Mouse (Mus musculus): Measurements from ENCODE around the gene 4933406M09Rik. TPM values are rescaled to one million over a fixed set of nuclear protein-coding genes. Genes with fewer than 3 reads are reported as not detected.
A peak's percentile ranks its signal among the peaks of the same experiment; 100 is the strongest.

4933406M09Rik gene
- polyA plus RNA-seq, 1 experiment from 2014 or later = not detected

DNA sequence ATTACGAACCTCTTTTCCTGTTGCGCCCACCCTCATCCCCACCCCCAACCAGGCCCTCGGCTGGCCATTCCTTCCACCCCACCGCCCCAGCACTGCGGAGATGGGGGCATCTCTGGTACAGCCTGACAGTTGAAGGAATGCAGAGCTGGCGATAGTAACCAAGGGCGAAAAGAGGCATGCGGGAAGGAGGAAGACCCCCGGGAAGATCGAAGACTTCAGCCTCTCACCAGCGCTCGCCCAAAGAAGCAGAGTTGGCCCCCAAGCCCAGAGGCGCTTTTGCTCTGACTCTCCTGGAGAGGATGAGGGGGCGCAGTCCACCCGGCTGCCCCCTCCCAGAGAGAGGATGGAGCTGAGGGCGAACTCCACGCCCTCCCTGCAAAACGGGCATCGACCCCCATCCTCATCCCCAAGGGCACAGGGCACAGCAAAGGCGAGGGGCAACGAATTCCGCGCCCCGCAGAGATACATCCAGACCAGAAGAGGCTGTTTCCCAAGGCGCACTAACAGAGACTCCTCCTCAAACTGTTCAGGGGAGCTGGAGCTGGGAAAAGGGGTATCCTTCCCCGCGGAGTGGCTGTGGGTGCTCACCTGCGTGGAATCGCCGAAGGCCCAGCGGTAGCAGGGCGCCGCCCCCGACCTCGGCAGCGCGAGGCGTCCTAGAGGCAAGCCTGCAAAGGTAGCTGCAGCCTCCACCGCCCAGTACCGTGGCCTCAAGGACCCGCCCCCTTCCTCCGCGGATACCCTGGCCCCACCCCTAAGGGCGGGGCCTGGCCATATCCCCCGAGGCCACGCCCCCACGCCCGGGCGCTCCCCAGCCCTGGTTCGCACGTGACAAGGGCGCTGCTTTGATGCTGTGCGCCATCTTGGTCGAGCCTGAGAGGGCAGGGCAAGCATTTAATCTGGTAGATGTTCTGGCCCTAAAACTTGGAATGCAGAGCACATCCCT is 41.5 kb upstream of the 4933406M09Rik start:
- under 1% methylated on average over 52 of the region's 54 CpGs for WGBS
- Histone ChIP-seq H3K4me3 (ENCODE audit: low read depth, low read length) (peak overlapping the region; percentile 49), H3K4me1 (ENCODE audit: control insufficient read depth, insufficient read depth, low read length) (no peaks in the 10 kb centered on the region), H3K9ac (replicated peaks; ENCODE audit: low read depth, low read length) (peak overlapping the region; percentile 50), H3K9me3 (ENCODE audit: control insufficient read depth, low read length) (no peaks in the 10 kb centered on the region), H3K36me3 (ENCODE audit: control insufficient read depth, insufficient read depth, low read length) (peaks cover 18% of the 10 kb centered on the region), H3K27me3 (ENCODE audit: control insufficient read depth, insufficient read depth, low read length) (no peaks in the 10 kb centered on the region), H3K27ac (ENCODE audit: low read depth, low read length) (peak overlapping the region; percentile 41; the same call in 1 of the 2 replicates), H3K4me2 (ENCODE audit: low read depth, low read length) (peak overlapping the region; percentile 49)
- ATAC-seq (ENCODE audit: low read depth) = peak; percentile 95

DNA sequence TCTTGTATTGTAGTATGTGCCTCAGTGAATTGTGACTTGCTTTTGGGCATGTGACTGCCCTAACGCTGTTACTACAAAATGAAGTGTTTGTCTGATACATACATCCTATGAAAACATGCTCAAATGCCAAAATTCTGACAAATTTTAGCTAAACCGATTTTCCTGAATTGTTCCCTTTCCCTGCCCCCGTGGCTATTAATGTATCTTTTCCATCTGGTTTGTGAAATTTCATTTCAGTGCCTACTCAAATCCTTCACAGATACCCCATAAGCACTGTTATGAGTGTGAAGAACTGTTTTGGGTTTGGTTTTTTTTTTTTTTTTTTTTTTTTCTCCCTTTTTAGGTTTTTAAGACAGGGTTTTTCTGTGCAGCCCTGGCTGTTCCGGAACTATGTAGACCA is 40.7 kb upstream of the 4933406M09Rik start:
- Histone ChIP-seq H3K4me1 (ENCODE audit: control insufficient read depth, insufficient read depth, low read length) (no peaks in the 10 kb centered on the region), H3K9ac (replicated peaks; ENCODE audit: low read depth, low read length) (no peak overlapping the region), H3K27ac (ENCODE audit: low read depth, low read length) (peak overlapping the region; percentile 41; the same call in 1 of the 2 replicates), H3K27me3 (ENCODE audit: control insufficient read depth, insufficient read depth, low read length) (no peaks in the 10 kb centered on the region), H3K4me3 (ENCODE audit: low read depth, low read length) (peak overlapping the region; percentile 49; the same call in 1 of the 2 replicates), H3K9me3 (ENCODE audit: control insufficient read depth, low read length) (no peaks in the 10 kb centered on the region), H3K4me2 (ENCODE audit: low read depth, low read length) (peak overlapping the region; percentile 49), H3K36me3 (ENCODE audit: control insufficient read depth, insufficient read depth, low read length) (peaks cover 25% of the 10 kb centered on the region)
- WGBS = 76% methylated on average over 4 of the region's 4 CpGs
- ATAC-seq (ENCODE audit: low read depth) = no peak; the same call in 1 of the 2 replicates

DNA sequence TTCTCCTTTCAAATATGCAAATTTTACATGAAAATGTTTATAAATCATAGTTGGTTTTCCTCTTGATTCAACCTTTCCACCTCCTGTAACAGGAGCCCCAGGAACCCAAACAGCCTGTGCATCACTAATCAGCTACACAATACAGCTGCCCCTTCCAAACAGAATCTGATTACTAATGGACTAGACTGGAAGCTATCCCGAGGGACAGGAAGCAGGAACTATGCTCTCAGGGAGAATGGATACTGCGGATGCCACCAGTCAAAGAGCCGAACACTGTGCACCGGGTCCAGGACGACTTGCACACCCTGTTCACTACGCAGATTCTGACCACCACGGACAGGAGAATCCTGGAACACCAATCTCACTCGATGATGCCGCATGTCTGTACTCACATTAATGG is 37.9 kb upstream of the 4933406M09Rik start:
- no peak for ATAC-seq (ENCODE audit: low read depth)
- 82% methylated on average over 9 of the region's 9 CpGs for WGBS

DNA sequence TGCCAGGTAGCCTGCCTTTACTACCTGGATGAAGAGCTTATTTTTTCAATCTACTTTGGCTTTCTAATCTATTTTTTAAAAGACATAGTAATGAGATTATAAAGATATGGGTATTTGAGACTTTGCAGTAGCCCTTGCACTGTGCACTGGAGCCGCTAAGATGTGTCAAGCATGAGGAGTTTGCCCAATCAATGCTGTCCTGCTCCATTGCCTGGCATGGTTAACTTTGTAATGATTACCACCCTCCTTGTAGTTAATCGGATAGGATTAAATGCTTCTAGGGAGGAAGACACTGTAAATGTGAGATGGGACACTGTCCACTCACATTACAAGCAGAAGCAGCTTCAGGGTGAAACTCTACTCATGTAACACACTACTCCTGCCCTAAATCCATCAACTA is 32.4 kb upstream of the 4933406M09Rik start:
- peaks cover 65% of the 10 kb centered on the region for H3K36me3 ChIP-seq (ENCODE audit: control insufficient read depth, insufficient read depth, low read length)

More for the DNA sequence above, 37.9 kb upstream of the 4933406M09Rik start:
- Histone ChIP-seq H3K27ac (ENCODE audit: low read depth, low read length) (no peak overlapping the region), H3K4me1 (ENCODE audit: control insufficient read depth, insufficient read depth, low read length) (no peaks in the 10 kb centered on the region), H3K4me2 (ENCODE audit: low read depth, low read length) (no peak overlapping the region), H3K4me3 (ENCODE audit: low read depth, low read length) (no peak overlapping the region), H3K36me3 (ENCODE audit: control insufficient read depth, insufficient read depth, low read length) (peaks cover 46% of the 10 kb centered on the region), H3K9ac (replicated peaks; ENCODE audit: low read depth, low read length) (no peak overlapping the region), H3K9me3 (ENCODE audit: control insufficient read depth, low read length) (no peaks in the 10 kb centered on the region), H3K27me3 (ENCODE audit: control insufficient read depth, insufficient read depth, low read length) (no peaks in the 10 kb centered on the region)

DNA sequence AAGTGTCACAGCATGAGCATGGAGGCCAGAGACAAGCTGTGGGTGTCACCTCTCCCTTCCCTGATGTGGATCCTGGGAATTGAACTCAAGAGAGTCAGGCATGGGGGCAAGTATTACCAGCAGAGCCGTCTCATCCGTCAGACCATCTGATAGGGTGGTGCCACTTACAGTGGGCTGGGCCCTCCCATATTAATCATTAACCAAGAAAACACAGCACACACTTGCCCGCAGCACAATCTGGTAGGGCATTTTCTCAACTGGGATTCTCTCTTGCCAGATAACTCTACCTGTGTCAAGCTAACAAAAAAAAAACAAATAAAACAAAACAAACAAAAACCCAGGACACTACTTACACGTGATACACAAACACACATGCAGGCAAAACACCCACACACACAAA is 28.3 kb upstream of the 4933406M09Rik start:
- Histone ChIP-seq H3K9me3 (ENCODE audit: control insufficient read depth, low read length) (no peaks in the 10 kb centered on the region), H3K4me1 (ENCODE audit: control insufficient read depth, insufficient read depth, low read length) (peaks cover 7% of the 10 kb centered on the region; the same call in 1 of the 2 replicates)
- no peak for ATAC-seq (ENCODE audit: low read depth)

More for the DNA sequence above, 32.4 kb upstream of the 4933406M09Rik start:
- no peak overlapping the region for H3K4me2 ChIP-seq (ENCODE audit: low read depth, low read length)
- WGBS = 87% methylated on average over 2 of the region's 2 CpGs
- H3K27me3 ChIP-seq (ENCODE audit: control insufficient read depth, insufficient read depth, low read length) = no peaks in the 10 kb centered on the region
- H3K4me1 ChIP-seq (ENCODE audit: control insufficient read depth, insufficient read depth, low read length) = no peaks in the 10 kb centered on the region
- H3K9ac ChIP-seq (replicated peaks; ENCODE audit: low read depth, low read length) = no peak overlapping the region
- no peak for ATAC-seq (ENCODE audit: low read depth)
- H3K27ac ChIP-seq (ENCODE audit: low read depth, low read length) = no peak overlapping the region
- H3K4me3 ChIP-seq (ENCODE audit: low read depth, low read length) = no peak overlapping the region
- no peaks in the 10 kb centered on the region for H3K9me3 ChIP-seq (ENCODE audit: control insufficient read depth, low read length)

DNA sequence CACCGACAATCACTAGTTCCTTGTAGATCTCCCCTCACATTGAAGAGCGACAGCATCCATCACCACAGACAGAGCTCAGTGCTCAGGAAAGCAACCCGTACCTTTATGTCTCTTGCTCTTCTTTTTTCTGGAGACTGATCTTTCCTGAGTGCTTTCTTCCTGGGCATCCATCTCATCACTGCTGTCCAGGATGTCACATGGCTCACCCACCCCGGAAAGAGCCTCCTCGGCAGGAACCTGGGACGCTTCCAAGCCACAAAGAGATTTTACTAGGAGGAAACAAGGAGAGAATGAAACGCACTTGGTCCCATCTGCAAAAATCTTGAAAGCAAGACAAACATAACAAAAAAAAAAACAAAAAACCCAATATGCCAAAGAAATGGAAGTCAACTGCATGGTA is 25.1 kb upstream of the 4933406M09Rik start:
- H3K4me1 ChIP-seq (ENCODE audit: control insufficient read depth, insufficient read depth, low read length) = peaks cover 7% of the 10 kb centered on the region; the same call in 1 of the 2 replicates
- H3K4me3 ChIP-seq (ENCODE audit: low read depth, low read length) = peak overlapping the region; percentile 90
- no peak for ATAC-seq (ENCODE audit: low read depth)
- 83% methylated on average over 7 of the region's 7 CpGs for WGBS
- peaks cover 16% of the 10 kb centered on the region for H3K36me3 ChIP-seq (ENCODE audit: control insufficient read depth, insufficient read depth, low read length)
- H3K9me3 ChIP-seq (ENCODE audit: control insufficient read depth, low read length) = no peaks in the 10 kb centered on the region
- no peak overlapping the region for H3K27ac ChIP-seq (ENCODE audit: low read depth, low read length)
- peak overlapping the region; percentile 80 for H3K4me2 ChIP-seq (ENCODE audit: low read depth, low read length)
- H3K9ac ChIP-seq (replicated peaks; ENCODE audit: low read depth, low read length) = peak overlapping the region; percentile 91; the same call in 1 of the 2 replicates
- H3K27me3 ChIP-seq (ENCODE audit: control insufficient read depth, insufficient read depth, low read length) = no peaks in the 10 kb centered on the region

More for the DNA sequence above, 28.3 kb upstream of the 4933406M09Rik start:
- no peak overlapping the region for H3K27ac ChIP-seq (ENCODE audit: low read depth, low read length)
- WGBS = 76% methylated on average over 4 of the region's 4 CpGs
- peaks cover 42% of the 10 kb centered on the region for H3K36me3 ChIP-seq (ENCODE audit: control insufficient read depth, insufficient read depth, low read length)
- H3K4me3 ChIP-seq (ENCODE audit: low read depth, low read length) = no peak overlapping the region
- H3K4me2 ChIP-seq (ENCODE audit: low read depth, low read length) = no peak overlapping the region
- H3K27me3 ChIP-seq (ENCODE audit: control insufficient read depth, insufficient read depth, low read length) = no peaks in the 10 kb centered on the region
- no peak overlapping the region for H3K9ac ChIP-seq (replicated peaks; ENCODE audit: low read depth, low read length)

DNA sequence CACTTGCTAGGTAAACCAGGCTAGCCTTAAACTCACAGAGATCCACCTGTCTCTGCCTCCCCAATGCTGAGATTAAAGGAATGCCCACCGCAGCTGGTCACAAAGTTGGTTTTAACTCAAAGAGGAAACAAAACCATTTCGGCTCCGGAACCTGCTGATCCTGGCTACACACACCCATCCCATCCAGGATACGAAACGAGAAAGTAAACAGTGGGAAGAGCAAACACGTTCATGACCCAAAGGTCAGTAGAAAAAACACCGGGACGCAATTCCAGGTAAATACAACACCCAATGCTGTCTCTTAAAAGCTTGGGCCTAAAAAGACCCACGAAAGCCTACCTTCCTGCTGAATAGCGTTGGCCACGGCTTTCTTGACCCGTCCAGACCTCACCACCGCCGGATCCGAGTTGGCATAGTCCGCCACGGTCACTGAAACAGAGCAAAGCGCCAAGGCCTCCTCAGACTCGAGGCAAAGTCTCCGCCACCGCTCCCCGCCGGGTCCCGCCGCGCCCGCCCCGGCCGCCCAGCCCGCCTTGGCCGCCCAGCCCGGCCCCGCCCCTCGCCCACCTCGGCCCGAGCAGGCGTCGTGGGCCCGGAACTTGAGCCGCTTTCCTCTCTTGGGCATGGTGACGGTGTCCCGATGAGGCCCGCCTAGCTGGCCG is 24.4 kb upstream of the 4933406M09Rik start:
- peaks cover 9% of the 10 kb centered on the region for H3K36me3 ChIP-seq (ENCODE audit: control insufficient read depth, insufficient read depth, low read length)
- no peaks in the 10 kb centered on the region for H3K27me3 ChIP-seq (ENCODE audit: control insufficient read depth, insufficient read depth, low read length)
- peak overlapping the region; percentile 65 for H3K27ac ChIP-seq (ENCODE audit: low read depth, low read length)
- H3K9me3 ChIP-seq (ENCODE audit: control insufficient read depth, low read length) = no peaks in the 10 kb centered on the region
- H3K9ac ChIP-seq (replicated peaks; ENCODE audit: low read depth, low read length) = peak overlapping the region; percentile 91
- H3K4me1 ChIP-seq (ENCODE audit: control insufficient read depth, insufficient read depth, low read length) = peaks cover 7% of the 10 kb centered on the region; the same call in 1 of the 2 replicates
- WGBS = 2% methylated on average over 37 of the region's 44 CpGs
- peak overlapping the region; percentile 90 for H3K4me3 ChIP-seq (ENCODE audit: low read depth, low read length)
- H3K4me2 ChIP-seq (ENCODE audit: low read depth, low read length) = peak overlapping the region; percentile 80
- peak; percentile 82; the same call in 1 of the 2 replicates for ATAC-seq (ENCODE audit: low read depth)

DNA sequence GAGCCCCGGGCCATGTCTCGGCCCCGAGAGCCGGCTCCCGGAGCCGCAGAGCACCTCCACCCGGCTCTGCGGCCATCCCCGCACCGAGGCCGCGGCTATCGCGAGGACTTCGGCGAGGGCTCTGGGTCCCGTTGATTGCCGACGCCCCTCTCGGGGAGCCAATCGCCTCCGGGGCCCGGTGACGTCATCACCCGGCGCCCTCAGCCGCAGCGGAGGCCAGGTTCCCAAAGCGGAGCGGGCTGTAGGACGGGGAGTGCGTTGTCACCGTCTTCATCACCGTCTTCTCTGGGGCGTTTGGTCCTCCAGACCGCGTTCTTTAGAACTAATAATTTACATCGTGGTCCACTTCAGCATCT is 23.9 kb upstream of the 4933406M09Rik start, which contains the start of gene Tmem183a:
Gene Tmem183a (minus strand): TSS at position 123 of the 356 bp plus-strand sequence.
- H3K4me3 ChIP-seq (ENCODE audit: low read depth, low read length) = peak within 1 kb of the TSS; percentile 90
- no peaks in the 10 kb centered on the region for H3K9me3 ChIP-seq (ENCODE audit: control insufficient read depth, low read length)
- H3K27me3 ChIP-seq (ENCODE audit: control insufficient read depth, insufficient read depth, low read length) = no peaks in the 10 kb centered on the region
- peak within 1 kb of the TSS; percentile 80 for H3K4me2 ChIP-seq (ENCODE audit: low read depth, low read length)
- H3K4me1 ChIP-seq (ENCODE audit: control insufficient read depth, insufficient read depth, low read length) = peaks cover 7% of the 10 kb centered on the region; the same call in 1 of the 2 replicates
- H3K36me3 ChIP-seq (ENCODE audit: control insufficient read depth, insufficient read depth, low read length) = 0 out of 2 replicates have a peak, but pooled peaks cover 8% of the 10 kb centered on the region
- peak within 1 kb of the TSS; percentile 65 for H3K27ac ChIP-seq (ENCODE audit: low read depth, low read length)
- ATAC-seq (ENCODE audit: low read depth) = peak; percentile 99
- WGBS = under 1% methylated on average over 33 of the region's 38 CpGs
- peak within 1 kb of the TSS; percentile 91 for H3K9ac ChIP-seq (replicated peaks; ENCODE audit: low read depth, low read length)

All from neural tube, embryonic 14.5 days (tissue).